Mouse (Mus musculus) midbrain, embryonic 14.5 days (tissue): ENCODE measurements around the gene Hist1h1d. TPM values are rescaled to one million over a fixed set of nuclear protein-coding genes. Genes with fewer than 3 reads are reported as not detected.
"Not testable (repeated sequence)": the region's sequence is repeated elsewhere in the genome, so short reads cannot be mapped to it uniquely, and the experiment has no call there.

ENCODE experiments used
- ATAC-seq: fragments of 200-750 bp; cut with Nextera tagmentation; 2 replicates; pipeline ENCODE4 v1.8.0; 2017; ENCODE audit warnings: moderate number of reproducible peaks, moderate library complexity; ENCODE audit not compliant: low FRiP score, low TSS enrichment
- DNase-seq: peaks from one replicate; pipeline ENCODE4 v3.0.0-alpha.2; 2015
- H3K27ac ChIP-seq: fragments of 300-500 bp; sonication (generic); replicated peaks from 2 replicates; pipeline ENCODE4 v1.5.1; 2014; ENCODE audit warnings: mild to moderate bottlenecking, low read depth, low read length, moderate library complexity
- H3K27me3 ChIP-seq: fragments of 300-500 bp; sonication (generic); 2 replicates; pipeline ENCODE4 v1.6.1; 2014; ENCODE audit warnings: low read length, control low read depth, mixed read lengths; ENCODE audit not compliant: control insufficient read depth, insufficient read depth
- H3K36me3 ChIP-seq: fragments of 300-500 bp; sonication (generic); 2 replicates; pipeline ENCODE4 v1.6.1; 2014; ENCODE audit warnings: low read length, control low read depth; ENCODE audit not compliant: control insufficient read depth, insufficient read depth
- H3K4me1 ChIP-seq: fragments of 300-500 bp; sonication (generic); 2 replicates; pipeline ENCODE4 v1.6.1; 2014; ENCODE audit warnings: mild to moderate bottlenecking, antibody characterized with exemption, low read length, control low read depth; ENCODE audit not compliant: control insufficient read depth, insufficient read depth
- H3K4me2 ChIP-seq: fragments of 300-500 bp; sonication (generic); 2 replicates; pipeline ENCODE4 v1.6.1; 2014; ENCODE audit warnings: mild to moderate bottlenecking, low read length, moderate library complexity
- H3K4me3 ChIP-seq: fragments of 300-500 bp; sonication (generic); replicated peaks from 2 replicates; pipeline ENCODE4 v1.5.1; 2014; ENCODE audit warnings: low read depth, low read length
- H3K9ac ChIP-seq: fragments of 300-500 bp; sonication (generic); replicated peaks from 2 replicates; pipeline ENCODE4 v1.6.1; 2014; ENCODE audit warnings: mild to moderate bottlenecking, low read length, moderate library complexity
- H3K9me3 ChIP-seq: fragments of 300-500 bp; sonication (generic); 2 replicates; pipeline ENCODE4 v1.6.1; 2016; ENCODE audit warnings: low read length, control low read depth, mixed read lengths; ENCODE audit not compliant: control insufficient read depth
- WGBS: fragments of 180-500 bp; shearing (Covaris S2); extraction: QIAGEN DNeasy Blood & Tissue Kit; methylation state at CpG from one replicate; pipeline ENCODE4 v1.1.7; 2014; 5-methylcytosine and 5-hydroxymethylcytosine counted together
- polyA plus RNA-seq: library from polyadenylated mRNA; unstranded; fragments of >200 nt; fragmentation: Nextera tagmentation; extraction: Ambion mirVana; gene quantifications from 2 replicates; pipeline ENCODE4 v1.2.1, GENCODE M21; 2014

Hist1h1d gene
- polyA plus RNA-seq, 1 experiment from 2014 or later, result 0.18 TPM

- H3K27me3 ChIP-seq, H3K9me3 ChIP-seq, H3K36me3 ChIP-seq: not testable (repeated sequence)
- WGBS, result under 1% methylated on average over 47 of the region's 47 CpGs
- Histone ChIP-seq H3K4me1 (peaks cover 18% of the 10 kb centered on the region), H3K4me2 (peak within 1 kb of the TSS; percentile 59), H3K9ac (peak within 1 kb of the TSS; percentile 51), H3K27ac (peak within 1 kb of the TSS; percentile 83), H3K4me3 (peak within 1 kb of the TSS; percentile 36)
- ATAC-seq, result peak; percentile 89
- DNase-seq, result peak; percentile 95
Observed at GRCm38 (mm10) chr13:23551146-23551834, 1.8 kb upstream of the Hist1h1d start, which contains the start of gene Hist1h4f. Gene Hist1h4f, minus strand, starts transcription at chr13:23551648.

GRCm38 (mm10) chr13:23551931-23552914 is 839 bp upstream of the Hist1h1d start:
- Histone ChIP-seq H3K27ac (peak overlapping the region; percentile 83), H3K4me3 (peak overlapping the region; percentile 36), H3K4me1 (peaks cover 21% of the 10 kb centered on the region), H3K9me3 (no peaks in the 10 kb centered on the region), H3K9ac (no peak overlapping the region), H3K36me3 (no peaks in the 10 kb centered on the region), H3K27me3 (no peaks in the 10 kb centered on the region), H3K4me2 (peak overlapping the region; percentile 59)
- DNase-seq, result no peak
- 55% methylated on average over 8 of the region's 8 CpGs for WGBS
- ATAC-seq, result no peak

GRCm38 (mm10) chr13:23554393-23554792 is 1.3 kb downstream of the Hist1h1d start:
- 23% methylated on average over 9 of the region's 9 CpGs for WGBS
- no peaks in the 10 kb centered on the region for H3K9me3 ChIP-seq
- H3K4me3 ChIP-seq, result peak overlapping the region; percentile 49
- H3K27ac ChIP-seq, result peak overlapping the region; percentile 84
- no peaks in the 10 kb centered on the region for H3K27me3 ChIP-seq
- no peaks in the 10 kb centered on the region for H3K36me3 ChIP-seq
- peak overlapping the region; percentile 53; the same call in 1 of the 2 replicates for H3K9ac ChIP-seq
- DNase-seq (peak; percentile 11), ATAC-seq (no peak)
- H3K4me2 ChIP-seq, result peak overlapping the region; percentile 91
- H3K4me1 ChIP-seq, result peaks cover 21% of the 10 kb centered on the region

- Histone ChIP-seq H3K4me3 (peak overlapping the region; percentile 49), H3K36me3 (no peaks in the 10 kb centered on the region), H3K27me3 (no peaks in the 10 kb centered on the region), H3K9me3 (no peaks in the 10 kb centered on the region), H3K4me2 (peak overlapping the region; percentile 91), H3K9ac (peak overlapping the region; percentile 53), H3K4me1 (peaks cover 21% of the 10 kb centered on the region), H3K27ac (peak overlapping the region; percentile 84)
- DNase-seq (peak; percentile 86), ATAC-seq (peak; percentile 76)
- under 1% methylated on average over 53 of the region's 54 CpGs for WGBS
Observed at GRCm38 (mm10) chr13:23554925-23555838, 2.1 kb downstream of the Hist1h1d start.

GRCm38 (mm10) chr13:23555839-23556416 is 2.9 kb downstream of the Hist1h1d start:
- peak; percentile 86 for ATAC-seq
- under 1% methylated on average over 18 of the region's 18 CpGs for WGBS

GRCm38 (mm10) chr13:23556906-23557305 is 3.8 kb downstream of the Hist1h1d start:
- H3K27ac ChIP-seq, result no peak overlapping the region
- peak overlapping the region; percentile 91; the same call in 1 of the 2 replicates for H3K4me2 ChIP-seq
- WGBS, result 65% methylated on average over 3 of the region's 3 CpGs
- DNase-seq (no peak), ATAC-seq (no peak)
- no peaks in the 10 kb centered on the region for H3K9me3 ChIP-seq
- H3K4me1 ChIP-seq, result peaks cover 12% of the 10 kb centered on the region
- H3K9ac ChIP-seq, result no peak overlapping the region
- H3K36me3 ChIP-seq, result no peaks in the 10 kb centered on the region
- H3K27me3 ChIP-seq, result no peaks in the 10 kb centered on the region
- H3K4me3 ChIP-seq, result no peak overlapping the region

More at GRCm38 (mm10) chr13:23555839-23556416, 2.9 kb downstream of the Hist1h1d start:
- Histone ChIP-seq H3K27me3 (no peaks in the 10 kb centered on the region), H3K4me3 (peak overlapping the region; percentile 49), H3K9me3 (no peaks in the 10 kb centered on the region), H3K4me1 (peaks cover 16% of the 10 kb centered on the region), H3K36me3 (no peaks in the 10 kb centered on the region), H3K9ac (peak overlapping the region; percentile 53; the same call in 1 of the 2 replicates), H3K4me2 (peak overlapping the region; percentile 91), H3K27ac (peak overlapping the region; percentile 84)
- DNase-seq, result peak; percentile 95

- H3K27ac ChIP-seq, H3K9ac ChIP-seq, H3K4me3 ChIP-seq, H3K27me3 ChIP-seq, H3K4me1 ChIP-seq, DNase-seq, ATAC-seq, H3K36me3 ChIP-seq, H3K9me3 ChIP-seq: not testable (repeated sequence)
- 9% methylated on average over 2 of the region's 2 CpGs for WGBS
- peak overlapping the region; percentile 28 for H3K4me2 ChIP-seq
Observed at GRCm38 (mm10) chr13:23560699-23561098, 7.6 kb downstream of the Hist1h1d start.
